Mouse (Mus musculus) embryonic stem cell, embryonic (primary cell): ENCODE results near the gene Slc16a10.

Experiments
- CTCF ChIA-PET, 4 experiments: fragments of 300-600 bp in 2 of 4; fragments of 350-600 bp in 2 of 4; sonication (Branson Sonifier 250); formaldehyde crosslinking; loops; one replicate each; lab custom pipeline; 2022; ENCODE audit warnings: inconsistent platforms in 2 of 4; lab: Charles Lee
- POLR2A ChIA-PET, 4 experiments: fragments of 300-600 bp in 2 of 4; fragments of 350-600 bp in 2 of 4; sonication (Branson Sonifier 250); formaldehyde crosslinking; loops; one replicate each; lab custom pipeline; 2022; ENCODE audit warnings: antibody characterized with exemption in 4 of 4, inconsistent platforms in 1 of 4; lab: Charles Lee

Gene Slc16a10

GRCm38 (mm10) chr10:40141864-40142523, at the start of gene Slc16a10:
TSS of gene Slc16a10 (minus strand) at chr10:40142258.
- CTCF ChIA-PET = interaction anchor here in 3 of 4 experiments (1.0 to 2.1 kb wide), 4 partner anchors 70 to 108 kb away, joined by 3 to 8 read pairs (median 4); no protein-coding TSS in a partner anchor

GRCm38 (mm10) chr10:40191338-40191979, 49.4 kb upstream of the Slc16a10 start:
- POLR2A ChIA-PET = interaction anchor here in 1 of 4 experiments (1.2 kb wide), 1 partner anchor 22 kb away, joined by 3 read pairs; no protein-coding TSS in a partner anchor
- CTCF ChIA-PET = no interaction called here

More at GRCm38 (mm10) chr10:40141864-40142523, at the start of gene Slc16a10:
- POLR2A ChIA-PET = interaction anchor here in 3 of 4 experiments (0.6 to 2.2 kb wide), 27 partner anchors 8 to 1161 kb away, joined by 3 to 13 read pairs (median 3); partner anchors contain the start of genes Amd1 (in 1 of the 3), Fig4 (in 1 of the 3), Gtf3c6 (in 1 of the 3) and Mfsd4b3 (in 1 of the 3)

- ChIA-PET POLR2A (interaction anchor here in 1 of 4 experiments (0.7 kb wide), 1 partner anchor 14 kb away, joined by 5 read pairs; no protein-coding TSS in a partner anchor), CTCF (no interaction called here)
Measured at GRCm38 (mm10) chr10:40190871-40191270, 48.8 kb upstream of the Slc16a10 start.

GRCm38 (mm10) chr10:40189689-40190088, 47.6 kb upstream of the Slc16a10 start:
- ChIA-PET POLR2A (interaction anchor here in 1 of 4 experiments (0.7 kb wide), 1 partner anchor 236 kb away, joined by 11 read pairs; no protein-coding TSS in a partner anchor), CTCF (interaction anchor here in 1 of 4 experiments (0.6 kb wide), 1 partner anchor 48 kb away, joined by 3 read pairs; no protein-coding TSS in a partner anchor)

GRCm38 (mm10) chr10:40188831-40189230, 46.8 kb upstream of the Slc16a10 start:
- ChIA-PET CTCF (no interaction called here), POLR2A (no interaction called here)

- ChIA-PET POLR2A (interaction anchor here in 2 of 4 experiments (0.6 to 1.8 kb wide), 2 partner anchors 10 to 100 kb away, joined by 3 to 6 read pairs; no protein-coding TSS in a partner anchor), CTCF (interaction anchor here in 1 of 4 experiments (0.6 kb wide), 1 partner anchor 174 kb away, joined by 7 read pairs; no protein-coding TSS in a partner anchor)
Measured at GRCm38 (mm10) chr10:40185956-40186355, 43.9 kb upstream of the Slc16a10 start.

GRCm38 (mm10) chr10:40180011-40180410, 38.0 kb upstream of the Slc16a10 start:
- POLR2A ChIA-PET = interaction anchor here in 1 of 4 experiments (0.6 kb wide), 1 partner anchor 653 kb away, joined by 3 read pairs; no protein-coding TSS in a partner anchor
- CTCF ChIA-PET = interaction anchor here in 3 of 4 experiments (0.6 to 2.8 kb wide), 4 partner anchors 32 to 357 kb away, joined by 3 to 9 read pairs (median 8); no protein-coding TSS in a partner anchor

- POLR2A ChIA-PET = no interaction called here
- CTCF ChIA-PET = interaction anchor here in 3 of 4 experiments (0.6 to 2.8 kb wide), 3 partner anchors 33 to 358 kb away, joined by 8 to 9 read pairs (median 8); no protein-coding TSS in a partner anchor
Measured at GRCm38 (mm10) chr10:40179142-40179541, 37.1 kb upstream of the Slc16a10 start.

- POLR2A ChIA-PET = interaction anchor here in 1 of 4 experiments (2.4 kb wide), 1 partner anchor 16 kb away, joined by 6 read pairs; no protein-coding TSS in a partner anchor
- CTCF ChIA-PET = interaction anchor here in 2 of 4 experiments (0.6 to 2.8 kb wide), 3 partner anchors 35 to 1117 kb away, joined by 4 to 9 read pairs (median 8); no protein-coding TSS in a partner anchor
Measured at GRCm38 (mm10) chr10:40177323-40177962, 35.4 kb upstream of the Slc16a10 start.

GRCm38 (mm10) chr10:40172136-40172535, 30.1 kb upstream of the Slc16a10 start:
- POLR2A ChIA-PET = no interaction called here
- CTCF ChIA-PET = no interaction called here

GRCm38 (mm10) chr10:40171211-40171610, 29.2 kb upstream of the Slc16a10 start:
- CTCF ChIA-PET = interaction anchor here in 1 of 4 experiments (0.6 kb wide), 1 partner anchor 841 kb away, joined by 3 read pairs; no protein-coding TSS in a partner anchor
- POLR2A ChIA-PET = interaction anchor here in 1 of 4 experiments (0.6 kb wide), 2 partner anchors 95 to 616 kb away, joined by 3 read pairs; no protein-coding TSS in a partner anchor

GRCm38 (mm10) chr10:40170141-40170558, 28.1 kb upstream of the Slc16a10 start:
- ChIA-PET POLR2A (no interaction called here), CTCF (interaction anchor here in 1 of 4 experiments (1.0 kb wide), 1 partner anchor 43 kb away, joined by 4 read pairs; no protein-coding TSS in a partner anchor)

GRCm38 (mm10) chr10:40169566-40169965, 27.5 kb upstream of the Slc16a10 start:
- POLR2A ChIA-PET = no interaction called here
- CTCF ChIA-PET = interaction anchor here in 1 of 4 experiments (1.0 kb wide), 1 partner anchor 43 kb away, joined by 4 read pairs; no protein-coding TSS in a partner anchor

GRCm38 (mm10) chr10:40169088-40169487, 27.0 kb upstream of the Slc16a10 start:
- ChIA-PET POLR2A (no interaction called here), CTCF (no interaction called here)

- ChIA-PET POLR2A (interaction anchor here in 2 of 4 experiments (0.6 to 1.1 kb wide), 4 partner anchors 22 to 630 kb away, joined by 3 read pairs; partner anchors contain the start of gene Slc16a10 (in 2 of the 2)), CTCF (interaction anchor here in 1 of 4 experiments (0.5 to 0.6 kb wide), 2 partner anchors 9 to 1524 kb away, joined by 3 to 8 read pairs; no protein-coding TSS in a partner anchor)
Measured at GRCm38 (mm10) chr10:40164421-40165386, 22.6 kb upstream of the Slc16a10 start.

GRCm38 (mm10) chr10:40163914-40164313, 21.9 kb upstream of the Slc16a10 start:
- POLR2A ChIA-PET = interaction anchor here in 1 of 4 experiments (1.1 kb wide), 1 partner anchor 22 kb away, joined by 3 read pairs; the partner anchor contains the start of gene Slc16a10
- CTCF ChIA-PET = interaction anchor here in 1 of 4 experiments (0.5 kb wide), 1 partner anchor 1525 kb away, joined by 8 read pairs; no protein-coding TSS in a partner anchor
